Mouse (Mus musculus): ENCODE data around the gene Gdpd5.
"Not testable (repeated sequence)": the region's sequence is repeated elsewhere in the genome, so short reads cannot be mapped to it uniquely, and the experiment has no call there.

The Gdpd5 gene

GRCm38 (mm10) chr7:99374325-99374724, 6.9 kb upstream of the Gdpd5 start:
- DNase-seq, result not testable (repeated sequence)

GRCm38 (mm10) chr7:99375455-99375854, 5.8 kb upstream of the Gdpd5 start:
- peak; percentile 82 for DNase-seq

GRCm38 (mm10) chr7:99378870-99379269, 2.3 kb upstream of the Gdpd5 start:
- DNase-seq, result no peak

DNA sequence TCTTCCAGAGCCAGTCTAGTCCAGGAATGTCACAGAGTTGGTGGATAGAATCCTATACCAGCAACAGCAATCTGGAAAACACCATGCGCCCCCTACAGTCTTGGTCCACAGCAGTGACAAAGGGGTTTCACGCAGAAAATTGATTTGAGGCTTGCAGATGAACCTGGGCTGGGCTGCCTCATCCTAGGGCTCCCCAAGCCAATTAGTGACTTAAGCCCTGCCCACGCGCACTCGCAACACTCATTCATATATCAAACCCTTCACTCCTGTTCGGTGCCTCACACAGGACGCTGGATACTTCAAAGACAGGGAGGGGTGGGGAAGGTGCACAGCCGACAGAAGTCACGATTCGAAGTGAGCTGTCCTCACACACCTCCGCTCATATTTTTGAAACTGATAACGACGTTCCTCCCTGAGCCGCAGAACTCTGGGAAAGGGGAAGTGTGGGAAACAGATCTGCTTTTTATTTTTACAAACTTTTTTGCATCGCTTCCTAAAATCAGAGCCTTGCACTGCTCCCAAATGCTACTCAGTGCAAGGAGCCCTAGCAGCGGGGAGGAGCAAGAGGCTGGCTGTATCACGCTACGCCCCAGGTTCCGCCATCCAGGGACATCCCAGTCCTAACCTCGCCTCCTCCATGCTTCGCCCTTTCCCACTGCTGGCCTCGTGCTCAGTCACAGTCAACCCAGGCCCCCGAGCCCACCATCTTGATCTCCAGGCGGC, 562 bp upstream of the Gdpd5 start:
- DNase-seq, result peak; percentile 33

DNA sequence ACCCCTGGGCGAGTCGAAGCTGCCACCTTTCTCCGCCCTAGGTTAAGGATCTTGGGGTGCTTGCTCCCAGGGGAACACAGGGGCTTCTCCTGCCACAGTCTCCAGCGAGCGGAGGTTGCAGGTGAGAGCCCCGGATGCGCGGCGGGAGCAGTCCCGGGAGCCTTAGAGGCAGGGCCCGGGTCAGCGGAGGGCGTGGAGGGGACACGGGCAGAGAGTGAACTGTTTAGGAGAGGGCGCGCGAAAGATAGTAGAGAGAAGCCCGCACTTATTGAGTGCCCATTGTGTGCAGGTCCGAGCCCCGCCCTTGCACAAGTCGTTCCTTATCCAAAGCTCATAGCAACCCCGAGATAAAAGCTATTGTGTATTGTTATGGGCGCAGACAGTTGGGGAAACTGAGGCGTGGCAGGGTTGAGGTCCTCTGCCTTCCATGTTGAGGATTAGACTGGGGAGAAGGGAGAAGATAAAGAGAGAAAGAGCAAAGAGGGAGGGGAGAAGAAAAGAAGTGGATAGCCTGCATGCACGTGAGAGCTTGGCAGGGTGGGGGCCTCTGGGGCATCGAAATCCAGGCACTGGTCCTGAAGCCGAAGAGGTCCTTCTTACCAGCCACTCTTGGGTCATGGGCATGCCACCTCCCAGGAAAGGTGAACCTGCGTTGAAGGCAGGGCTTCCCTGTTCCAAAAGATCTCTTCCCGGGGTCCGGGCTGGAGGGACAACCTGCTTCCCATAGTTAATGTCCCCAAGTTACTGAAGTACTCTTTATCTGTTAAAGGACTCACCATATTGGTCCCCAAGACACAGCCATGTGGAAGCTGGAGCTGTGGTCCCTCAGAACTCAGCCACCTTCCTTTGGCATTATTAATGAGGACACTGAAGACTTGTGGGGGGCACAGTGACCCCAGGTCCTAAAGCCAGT, 1.1 kb downstream of the Gdpd5 start:
- peak; percentile 30 for DNase-seq

GRCm38 (mm10) chr7:99383246-99383645, 2.0 kb downstream of the Gdpd5 start:
- DNase-seq, result no peak

GRCm38 (mm10) chr7:99384101-99384611, 2.9 kb downstream of the Gdpd5 start:
- no peak for DNase-seq

DNA sequence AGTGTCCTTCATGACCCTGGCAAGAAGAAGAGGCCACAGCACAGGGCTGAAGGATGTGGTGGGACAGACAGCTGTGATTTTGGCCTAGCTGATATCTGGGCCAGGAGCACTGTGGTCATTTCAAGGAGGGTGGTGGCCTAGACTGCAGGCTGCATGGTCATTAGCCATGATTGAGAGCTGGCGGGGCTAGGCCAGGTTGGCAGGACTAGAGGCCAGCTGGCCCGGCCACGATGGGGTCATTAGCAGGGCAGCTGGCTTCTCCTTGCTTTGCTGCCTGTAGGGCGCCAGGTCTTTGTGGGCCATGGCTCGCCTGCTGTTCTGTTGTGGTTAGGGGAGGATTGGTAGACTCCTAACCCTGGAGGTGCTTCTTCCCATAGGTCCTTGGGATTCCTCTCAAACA, 4.8 kb downstream of the Gdpd5 start:
- no peak for DNase-seq

- DNase-seq, result no peak
Observed at GRCm38 (mm10) chr7:99386811-99387210, 5.6 kb downstream of the Gdpd5 start.

GRCm38 (mm10) chr7:99387356-99387755, 6.1 kb downstream of the Gdpd5 start:
- DNase-seq, result no peak

- no peak for DNase-seq
Observed at GRCm38 (mm10) chr7:99390559-99390958, 9.3 kb downstream of the Gdpd5 start.

GRCm38 (mm10) chr7:99392696-99393095, 11.5 kb downstream of the Gdpd5 start:
- DNase-seq, result no peak

- no peak for DNase-seq
Observed at GRCm38 (mm10) chr7:99393711-99394325, 12.6 kb downstream of the Gdpd5 start.

DNA sequence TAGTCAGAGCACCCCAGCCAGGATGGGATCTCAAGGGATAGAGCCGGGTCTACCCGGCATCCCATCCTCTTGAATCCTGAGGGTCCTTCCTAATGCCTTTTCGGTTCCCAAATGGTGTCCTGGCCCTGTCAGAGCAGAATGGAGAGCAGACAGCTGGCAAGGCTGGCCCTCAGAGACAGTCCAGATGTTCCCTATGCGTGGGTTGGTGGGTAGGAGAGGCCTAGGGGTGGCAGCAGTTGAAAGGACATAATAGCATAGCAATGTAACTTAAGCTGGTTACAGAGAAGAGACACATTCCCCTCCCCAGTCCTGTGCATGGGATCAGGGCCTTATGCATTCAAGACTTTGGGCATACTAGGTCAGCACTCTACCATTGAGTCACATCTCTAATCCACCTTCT, 14.2 kb downstream of the Gdpd5 start:
- DNase-seq, result no peak

- DNase-seq, result no peak
Observed at GRCm38 (mm10) chr7:99395908-99396616, 14.8 kb downstream of the Gdpd5 start.

GRCm38 (mm10) chr7:99396994-99397659, 15.9 kb downstream of the Gdpd5 start:
- DNase-seq, result no peak

- no peak for DNase-seq
Observed at GRCm38 (mm10) chr7:99401373-99401772, 20.2 kb downstream of the Gdpd5 start.

GRCm38 (mm10) chr7:99402477-99402876, 21.3 kb downstream of the Gdpd5 start:
- no peak for DNase-seq

- no peak for DNase-seq
Observed at GRCm38 (mm10) chr7:99403254-99403653, 22.0 kb downstream of the Gdpd5 start.

DNA sequence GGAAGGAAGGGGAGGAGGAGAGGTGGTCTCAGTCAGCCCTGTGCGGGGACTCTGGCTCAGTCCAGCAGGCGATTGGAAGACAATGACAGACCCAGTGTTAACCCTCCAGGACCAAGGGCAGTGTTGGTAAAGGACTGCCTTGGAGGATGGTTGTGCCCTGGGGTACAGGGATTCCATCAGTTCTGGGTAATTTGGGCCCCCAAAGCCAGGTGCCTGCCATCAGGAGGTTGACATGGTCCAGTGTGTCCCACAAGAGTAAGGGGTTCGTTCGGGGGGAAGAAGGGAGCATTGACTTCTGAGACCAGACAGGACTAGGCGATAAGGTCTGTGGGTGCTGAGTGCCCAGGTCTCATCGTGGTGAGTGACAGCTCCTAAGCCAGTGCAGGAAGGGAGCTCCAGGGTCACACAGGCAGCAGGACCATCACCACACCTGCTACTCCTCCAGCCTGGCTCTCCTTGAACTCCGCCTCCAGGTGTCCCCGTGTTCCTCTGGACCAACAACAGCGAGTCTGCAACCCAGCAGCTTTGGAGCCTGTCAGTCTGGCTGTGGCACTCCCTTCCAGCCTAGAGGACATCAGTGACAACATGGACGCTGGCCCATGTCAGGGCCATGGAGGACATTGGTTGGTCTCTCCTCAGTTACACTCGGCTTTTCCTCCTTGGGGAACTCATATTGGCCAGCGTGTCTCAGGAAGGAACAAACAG, 23.0 kb downstream of the Gdpd5 start:
- DNase-seq, result no peak

DNA sequence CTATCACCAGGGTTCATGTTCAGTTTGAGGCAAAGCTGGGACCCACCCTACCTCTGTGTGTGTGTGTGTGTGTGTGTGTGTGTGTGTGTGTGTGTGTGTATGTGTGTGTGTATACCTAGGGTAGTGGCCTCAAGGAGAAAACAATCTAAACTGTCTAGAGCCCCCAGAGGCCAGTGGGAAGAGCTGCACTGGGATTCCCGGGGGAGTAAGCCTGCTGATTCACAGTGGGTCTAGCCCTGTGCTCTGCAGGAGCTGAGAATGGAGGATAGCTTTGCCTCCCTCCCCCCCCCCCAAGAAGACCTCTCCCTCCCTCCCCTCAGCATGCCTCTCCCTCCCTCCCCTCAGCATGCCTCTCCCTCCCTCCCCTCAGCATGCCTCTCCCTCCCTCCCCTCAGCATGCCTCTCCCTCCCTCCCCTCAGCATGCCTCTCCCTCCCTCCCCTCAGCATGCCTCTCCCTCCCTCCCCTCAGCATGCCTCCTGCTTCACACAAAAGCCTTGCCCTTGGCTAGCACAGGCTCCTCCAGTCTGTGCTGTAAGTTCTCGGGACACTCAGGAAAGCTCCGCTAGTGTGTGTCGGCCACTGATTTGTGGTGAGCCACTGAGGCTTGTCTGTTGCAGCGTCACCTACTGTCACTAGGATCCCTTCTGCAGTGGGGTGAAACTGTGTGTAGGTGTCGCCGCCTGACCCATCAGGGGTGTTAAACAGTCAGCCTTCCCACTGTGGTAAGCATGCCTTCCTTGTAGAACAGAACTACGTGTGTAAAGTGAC, 24.4 kb downstream of the Gdpd5 start:
- DNase-seq, result no peak

Measured in thymus, postnatal 25 days (tissue).